Mouse (Mus musculus) midbrain, embryonic 13.5 days (tissue): ENCODE measurements around the gene Banf2. TPM values are rescaled to one million over a fixed set of nuclear protein-coding genes. Genes with fewer than 3 reads are reported as not detected.

Experiments used
- ATAC-seq: fragments of 200-750 bp; cut with Nextera tagmentation; 2 replicates; pipeline ENCODE4 v1.8.0; 2017; ENCODE audit warnings: mild to moderate bottlenecking, moderate TSS enrichment, moderate library complexity
- H3K27ac ChIP-seq: fragments of 300-500 bp; sonication (generic); 2 replicates; pipeline ENCODE4 v1.5.1; 2015; ENCODE audit warnings: inconsistent platforms, mild to moderate bottlenecking, moderate library complexity
- H3K27me3 ChIP-seq: fragments of 300-500 bp; sonication (generic); 2 replicates; pipeline ENCODE4 v1.6.1; 2015; ENCODE audit warnings: mild to moderate bottlenecking, inconsistent platforms
- H3K36me3 ChIP-seq: fragments of 300-500 bp; sonication (generic); 2 replicates; pipeline ENCODE4 v1.6.1; 2015; ENCODE audit warnings: mild to moderate bottlenecking, inconsistent platforms
- H3K4me1 ChIP-seq: fragments of 300-500 bp; sonication (generic); replicated peaks from 2 replicates; pipeline ENCODE4 v1.6.1; 2015; ENCODE audit warnings: inconsistent platforms
- H3K4me2 ChIP-seq: fragments of 300-500 bp; sonication (generic); replicated peaks from 2 replicates; pipeline ENCODE4 v1.6.1; 2015; ENCODE audit warnings: moderate library complexity, mild to moderate bottlenecking, inconsistent platforms
- H3K4me3 ChIP-seq: fragments of 300-500 bp; sonication (generic); replicated peaks from 2 replicates; pipeline ENCODE4 v1.5.1; 2015; ENCODE audit warnings: mild to moderate bottlenecking, inconsistent platforms
- H3K9ac ChIP-seq: fragments of 300-500 bp; sonication (generic); replicated peaks from 2 replicates; pipeline ENCODE4 v1.6.1; 2015; ENCODE audit warnings: mild to moderate bottlenecking, inconsistent platforms
- H3K9me3 ChIP-seq: fragments of 300-500 bp; sonication (generic); 2 replicates; pipeline ENCODE4 v1.6.1; 2016; ENCODE audit warnings: mild to moderate bottlenecking, inconsistent platforms
- WGBS: fragments of 180-500 bp; shearing (Covaris S2); methylation state at CpG from one replicate; pipeline ENCODE4 v1.1.7; 2015; 5-methylcytosine and 5-hydroxymethylcytosine counted together
- polyA plus RNA-seq: library from polyadenylated mRNA; unstranded; fragments of >200 nt; fragmentation: Nextera tagmentation; extraction: Ambion mirVana; gene quantifications from 2 replicates; pipeline ENCODE4 v1.2.1, GENCODE M21; 2015

The Banf2 gene
- polyA plus RNA-seq, 1 experiment from 2014 or later: not detected

DNA sequence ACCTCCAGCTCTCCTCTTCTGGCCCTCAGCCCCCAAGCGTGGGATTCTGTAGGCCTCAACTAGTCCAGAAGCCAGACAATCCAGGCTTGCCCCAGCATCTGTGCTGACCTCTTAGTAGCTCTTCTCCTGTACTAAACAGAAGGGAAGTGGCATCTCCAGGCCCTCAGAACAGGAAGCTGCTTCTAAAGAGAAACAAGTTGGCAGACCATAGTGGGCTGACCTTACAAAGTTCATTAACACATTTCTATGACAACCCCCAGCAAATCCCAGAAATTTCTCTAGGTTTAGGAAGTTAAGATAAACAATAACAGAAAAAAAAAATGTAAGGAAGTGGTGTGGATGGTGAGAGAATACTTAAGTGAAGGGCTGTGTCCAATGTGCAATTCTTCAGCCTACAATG lies 23.8 kb upstream of the Banf2 start:
- Histone ChIP-seq H3K4me1 (peaks cover 15% of the 10 kb centered on the region), H3K27ac (no peak overlapping the region), H3K36me3 (no peaks in the 10 kb centered on the region), H3K9ac (no peak overlapping the region), H3K9me3 (no peaks in the 10 kb centered on the region), H3K4me2 (peak overlapping the region; percentile 66; the same call in 1 of the 2 replicates), H3K4me3 (0 out of 2 replicates have a peak overlapping the region, but pooled peaks have one; percentile 87), H3K27me3 (no peaks in the 10 kb centered on the region)
- WGBS: 71% methylated on average over 1 of the region's 1 CpGs
- ATAC-seq: no peak

GRCm38 (mm10) chr2:144009551-144010281 lies 23.1 kb upstream of the Banf2 start:
- Histone ChIP-seq H3K4me3 (peak overlapping the region; percentile 87), H3K9me3 (no peaks in the 10 kb centered on the region), H3K4me2 (peak overlapping the region; percentile 66), H3K9ac (peak overlapping the region; percentile 82), H3K27me3 (no peaks in the 10 kb centered on the region), H3K36me3 (no peaks in the 10 kb centered on the region), H3K4me1 (peaks cover 18% of the 10 kb centered on the region), H3K27ac (no peak overlapping the region)
- 6% methylated on average over 30 of the region's 30 CpGs for WGBS
- ATAC-seq: no peak; the same call in none of the 2 replicates

- H3K27me3 ChIP-seq: no peaks in the 10 kb centered on the region
- H3K27ac ChIP-seq: peak overlapping the region; percentile 85
- WGBS: under 1% methylated on average over 83 of the region's 107 CpGs
- H3K9me3 ChIP-seq: no peaks in the 10 kb centered on the region
- H3K36me3 ChIP-seq: no peaks in the 10 kb centered on the region
- peak; percentile 41 for ATAC-seq
- H3K4me2 ChIP-seq: peak overlapping the region; percentile 66
- H3K4me1 ChIP-seq: peaks cover 18% of the 10 kb centered on the region
- H3K9ac ChIP-seq: peak overlapping the region; percentile 82
- peak overlapping the region; percentile 87 for H3K4me3 ChIP-seq
Observed at GRCm38 (mm10) chr2:144010282-144011044, 22.4 kb upstream of the Banf2 start.

GRCm38 (mm10) chr2:144011080-144011551 lies 21.7 kb upstream of the Banf2 start, which contains the start of gene Rrbp1:
Gene Rrbp1 (minus strand): TSS chr2:144011263.
- Histone ChIP-seq H3K9ac (peak within 1 kb of the TSS; percentile 82), H3K4me3 (peak within 1 kb of the TSS; percentile 87), H3K27me3 (no peaks in the 10 kb centered on the region), H3K4me2 (peak within 1 kb of the TSS; percentile 66), H3K4me1 (peaks cover 18% of the 10 kb centered on the region), H3K9me3 (no peaks in the 10 kb centered on the region), H3K36me3 (no peaks in the 10 kb centered on the region), H3K27ac (peak within 1 kb of the TSS; percentile 85)
- peak; percentile 99 for ATAC-seq
- WGBS: under 1% methylated on average over 50 of the region's 53 CpGs

DNA sequence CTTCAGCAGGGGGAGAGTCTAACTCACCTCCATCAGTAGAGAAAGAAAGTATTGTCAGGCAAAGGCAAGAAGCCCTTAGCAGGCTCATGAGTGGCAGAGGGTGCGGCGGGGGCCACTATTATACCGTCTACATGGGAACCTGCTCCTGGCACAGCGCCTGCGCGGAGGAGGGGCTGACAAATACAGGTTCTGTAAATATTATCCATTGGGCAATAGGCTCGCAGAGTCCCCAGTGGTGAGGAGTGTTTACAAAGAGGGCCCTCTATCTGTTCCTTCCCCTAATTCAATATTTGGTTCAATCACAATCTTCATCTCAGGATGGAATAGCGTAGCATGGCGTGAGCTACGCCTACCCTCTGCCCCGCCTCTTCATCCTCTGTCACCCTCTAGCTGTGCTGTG lies 18.8 kb upstream of the Banf2 start:
- Histone ChIP-seq H3K27ac (no peak overlapping the region), H3K9ac (no peak overlapping the region), H3K4me3 (no peak overlapping the region), H3K9me3 (no peaks in the 10 kb centered on the region), H3K36me3 (no peaks in the 10 kb centered on the region), H3K27me3 (no peaks in the 10 kb centered on the region), H3K4me2 (no peak overlapping the region), H3K4me1 (peaks cover 18% of the 10 kb centered on the region)
- WGBS: 78% methylated on average over 11 of the region's 11 CpGs
- no peak for ATAC-seq

DNA sequence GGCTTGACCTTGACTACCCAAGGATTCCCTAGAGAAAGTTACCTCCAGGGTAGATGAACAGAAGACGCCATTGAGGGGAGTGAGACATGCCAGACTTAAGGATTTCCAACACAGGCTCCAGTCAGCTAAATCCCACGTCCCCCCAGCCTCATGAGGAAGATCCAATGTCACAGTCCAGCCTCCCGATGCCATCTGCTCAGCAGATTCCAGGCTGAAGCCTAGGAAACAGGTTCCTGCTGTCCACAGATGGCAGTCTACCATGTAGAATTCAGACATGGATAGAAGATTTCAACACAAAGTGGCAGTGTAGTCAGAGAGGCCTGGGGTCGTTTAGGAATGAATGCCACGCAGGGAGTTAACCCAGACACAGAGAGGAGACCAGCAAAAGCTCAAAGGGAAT lies 18.4 kb upstream of the Banf2 start:
- ATAC-seq: no peak
- H3K4me2 ChIP-seq: no peak overlapping the region
- H3K27ac ChIP-seq: no peak overlapping the region
- 26% methylated on average over 5 of the region's 5 CpGs for WGBS
- H3K9ac ChIP-seq: no peak overlapping the region
- no peaks in the 10 kb centered on the region for H3K27me3 ChIP-seq
- H3K4me1 ChIP-seq: peaks cover 16% of the 10 kb centered on the region
- H3K9me3 ChIP-seq: no peaks in the 10 kb centered on the region
- H3K4me3 ChIP-seq: no peak overlapping the region
- H3K36me3 ChIP-seq: no peaks in the 10 kb centered on the region

DNA sequence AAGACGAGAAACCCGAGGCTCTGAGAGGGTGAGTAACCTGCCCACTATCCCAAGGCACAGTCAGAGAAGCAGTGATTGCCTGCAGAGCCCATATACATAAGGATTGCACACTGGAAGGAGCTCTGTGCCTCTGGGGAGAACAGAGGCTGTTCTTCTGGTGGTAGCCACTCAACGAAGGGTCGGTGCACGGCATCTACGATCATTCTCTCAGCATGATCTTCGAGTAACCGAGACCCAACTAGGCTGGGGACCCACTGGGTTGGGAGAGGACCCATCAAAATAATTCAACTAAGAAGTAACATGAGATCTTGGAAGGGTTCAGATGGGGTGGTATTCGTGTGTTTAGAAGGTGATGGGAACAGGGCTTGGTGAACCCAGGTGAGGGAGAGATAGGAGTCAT lies 17.0 kb upstream of the Banf2 start:
- Histone ChIP-seq H3K9me3 (no peaks in the 10 kb centered on the region), H3K27me3 (no peaks in the 10 kb centered on the region), H3K9ac (no peak overlapping the region), H3K4me2 (no peak overlapping the region), H3K36me3 (no peaks in the 10 kb centered on the region), H3K4me1 (0 out of 2 replicates have a peak, but pooled peaks cover 6% of the 10 kb centered on the region), H3K27ac (no peak overlapping the region), H3K4me3 (no peak overlapping the region)
- WGBS: 89% methylated on average over 9 of the region's 9 CpGs
- no peak for ATAC-seq

GRCm38 (mm10) chr2:144019971-144020370 lies 12.9 kb upstream of the Banf2 start:
- H3K36me3 ChIP-seq: no peaks in the 10 kb centered on the region
- H3K4me3 ChIP-seq: no peak overlapping the region
- H3K4me2 ChIP-seq: no peak overlapping the region
- 77% methylated on average over 2 of the region's 2 CpGs for WGBS
- no peaks in the 10 kb centered on the region for H3K9me3 ChIP-seq
- H3K27ac ChIP-seq: no peak overlapping the region
- H3K9ac ChIP-seq: no peak overlapping the region
- no peaks in the 10 kb centered on the region for H3K4me1 ChIP-seq
- no peaks in the 10 kb centered on the region for H3K27me3 ChIP-seq
- ATAC-seq: no peak

- H3K4me3 ChIP-seq: no peak overlapping the region
- H3K9ac ChIP-seq: no peak overlapping the region
- no peak for ATAC-seq
- 82% methylated on average over 3 of the region's 3 CpGs for WGBS
- H3K27me3 ChIP-seq: no peaks in the 10 kb centered on the region
- no peaks in the 10 kb centered on the region for H3K9me3 ChIP-seq
- no peak overlapping the region for H3K27ac ChIP-seq
- no peak overlapping the region for H3K4me2 ChIP-seq
- H3K36me3 ChIP-seq: no peaks in the 10 kb centered on the region
- H3K4me1 ChIP-seq: no peaks in the 10 kb centered on the region
Observed at GRCm38 (mm10) chr2:144022441-144022840, 10.4 kb upstream of the Banf2 start.

DNA sequence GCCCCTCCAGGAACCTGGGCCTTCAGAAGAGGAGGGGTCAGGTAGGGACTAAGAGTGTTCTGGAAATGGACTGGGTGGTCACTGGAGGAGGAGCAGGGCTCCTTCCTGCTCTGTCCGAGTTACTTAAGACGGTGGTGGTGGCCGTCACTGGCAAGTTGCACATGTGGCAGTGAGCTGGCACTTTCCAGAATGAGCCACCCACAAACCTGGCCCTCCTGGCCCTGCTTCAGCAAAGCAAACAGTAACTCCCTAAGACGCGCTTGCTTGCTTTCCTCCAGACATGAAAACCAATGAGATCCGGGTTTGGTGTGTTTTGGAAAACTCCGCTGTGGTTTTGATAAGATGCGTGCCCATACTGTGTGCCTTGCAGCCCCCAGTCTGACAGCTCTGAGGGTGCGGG lies 7.5 kb upstream of the Banf2 start:
- 91% methylated on average over 9 of the region's 9 CpGs for WGBS
- Histone ChIP-seq H3K4me1 (no peaks in the 10 kb centered on the region), H3K9ac (no peak overlapping the region), H3K9me3 (no peaks in the 10 kb centered on the region), H3K4me2 (no peak overlapping the region), H3K36me3 (no peaks in the 10 kb centered on the region), H3K27me3 (no peaks in the 10 kb centered on the region), H3K4me3 (no peak overlapping the region), H3K27ac (no peak overlapping the region)
- no peak for ATAC-seq

GRCm38 (mm10) chr2:144026456-144026855 lies 6.4 kb upstream of the Banf2 start:
- Histone ChIP-seq H3K4me2 (no peak overlapping the region), H3K27me3 (no peaks in the 10 kb centered on the region), H3K9me3 (no peaks in the 10 kb centered on the region), H3K4me1 (no peaks in the 10 kb centered on the region), H3K9ac (no peak overlapping the region), H3K36me3 (no peaks in the 10 kb centered on the region), H3K27ac (no peak overlapping the region), H3K4me3 (no peak overlapping the region)
- 82% methylated on average over 4 of the region's 4 CpGs for WGBS
- no peak for ATAC-seq

DNA sequence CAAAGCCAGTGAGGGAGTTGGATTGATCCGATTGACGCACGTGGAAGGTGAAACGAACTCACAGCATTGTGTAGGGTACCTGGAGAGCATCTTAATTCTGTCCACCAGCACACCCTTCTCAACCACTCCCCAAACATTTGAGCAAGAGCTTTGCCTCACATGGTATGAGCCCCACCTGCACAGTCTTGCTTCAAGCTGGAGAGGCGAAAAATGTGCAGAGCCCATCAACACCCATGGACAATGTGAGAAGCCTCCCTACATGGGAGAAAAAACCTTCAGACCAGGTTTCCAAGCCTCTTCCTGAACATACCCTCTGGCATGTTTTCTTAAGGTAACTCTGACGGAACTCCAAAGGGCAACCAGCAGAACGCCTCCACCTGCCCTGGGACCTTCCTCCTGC lies 2.1 kb upstream of the Banf2 start:
- H3K27me3 ChIP-seq: no peaks in the 10 kb centered on the region
- H3K36me3 ChIP-seq: no peaks in the 10 kb centered on the region
- ATAC-seq: no peak
- H3K27ac ChIP-seq: no peak overlapping the region
- H3K9ac ChIP-seq: no peak overlapping the region
- no peak overlapping the region for H3K4me3 ChIP-seq
- no peaks in the 10 kb centered on the region for H3K9me3 ChIP-seq
- no peaks in the 10 kb centered on the region for H3K4me1 ChIP-seq
- 96% methylated on average over 7 of the region's 7 CpGs for WGBS
- no peak overlapping the region for H3K4me2 ChIP-seq
